Mouse (Mus musculus): ENCODE data around the gene Krt90. TPM values are rescaled to one million over a fixed set of nuclear protein-coding genes. Genes with fewer than 3 reads are reported as not detected.

The Krt90 gene
- polyA plus RNA-seq (2012; rRNA removed) = 0.03 TPM in 1 of 2 replicates, not detected in the other

GRCm38 (mm10) chr15:101562850-101563249, at the start of gene Krt90:
TSS of gene Krt90 (minus strand) at chr15:101562950.

GRCm38 (mm10) chr15:101573796-101574345, 11.1 kb upstream of the Krt90 start, which contains the start of gene Krt75:
TSS of gene Krt75 (minus strand) at chr15:101573904.

GRCm38 (mm10) chr15:101550567-101550966, 12.2 kb downstream of the Krt90 start, which contains the start of gene Krt82:
TSS of gene Krt82 (minus strand) at chr15:101550667.

GRCm38 (mm10) chr15:101532720-101533119, 30.0 kb downstream of the Krt90 start, which contains the start of gene Krt84:
TSS of gene Krt84 (minus strand) at chr15:101532820.

GRCm38 (mm10) chr15:101517161-101517560, 45.6 kb downstream of the Krt90 start, which contains the start of gene Gm49425:
TSS of gene Gm49425 (minus strand) at chr15:101517261.

Other genes with a start within 250 kb of the Krt90 start
- 2.5 and 2.9 TPM in 2 replicates for gene Krt80, start 192.8 kb downstream of the Krt90 start, polyA plus RNA-seq (2012; rRNA removed)
- gene Krt7, start 151.9 kb downstream of the Krt90 start, polyA plus RNA-seq (2012; rRNA removed) = 71.1 and 72.9 TPM in 2 replicates
- gene Krt87, start 124.1 kb downstream of the Krt90 start, polyA plus RNA-seq (2012; rRNA removed) = 2.8 and 3.7 TPM in 2 replicates
- not detected in 2 replicates for gene Krt88, start 115.2 kb downstream of the Krt90 start, polyA plus RNA-seq (2012; rRNA removed)
- gene Krt81, start 99.2 kb downstream of the Krt90 start, polyA plus RNA-seq (2012; rRNA removed) = not detected in 2 replicates
- not detected in 2 replicates for gene Krt86, start 89.5 kb downstream of the Krt90 start, polyA plus RNA-seq (2012; rRNA removed)
- 0.63 and 0.72 TPM in 2 replicates for gene Krt83, start 71.4 kb downstream of the Krt90 start, polyA plus RNA-seq (2012; rRNA removed)
- not detected in 2 replicates for gene Gm49425, start 45.7 kb downstream of the Krt90 start, polyA plus RNA-seq (2012; rRNA removed)
- 1.0 and 1.2 TPM in 2 replicates for gene Krt84, start 30.1 kb downstream of the Krt90 start, polyA plus RNA-seq (2012; rRNA removed)
- gene Krt82, start 12.3 kb downstream of the Krt90 start, polyA plus RNA-seq (2012; rRNA removed) = not detected in 2 replicates
- not detected in 2 replicates for gene Krt75, start 11.0 kb upstream of the Krt90 start, polyA plus RNA-seq (2012; rRNA removed)
- not detected in 2 replicates for gene Gm5414, start 65.2 kb upstream of the Krt90 start, polyA plus RNA-seq (2012; rRNA removed)
- not detected in 2 replicates for gene Gm5478, start 84.4 kb upstream of the Krt90 start, polyA plus RNA-seq (2012; rRNA removed)
- not detected in 2 replicates for gene Krt6b, start 117.3 kb upstream of the Krt90 start, polyA plus RNA-seq (2012; rRNA removed)
- gene Krt6a, start 131.4 kb upstream of the Krt90 start, polyA plus RNA-seq (2012; rRNA removed) = 0.06 TPM in 1 of 2 replicates, not detected in the other
- gene Krt5, start 149.9 kb upstream of the Krt90 start, polyA plus RNA-seq (2012; rRNA removed) = 0.08 and 0.44 TPM in 2 replicates
- not detected in 2 replicates for gene Krt71, start 180.2 kb upstream of the Krt90 start, polyA plus RNA-seq (2012; rRNA removed)
- gene Krt72, start 223.5 kb upstream of the Krt90 start, polyA plus RNA-seq (2012; rRNA removed) = not detected in 2 replicates
- gene Krt73, start 239.4 kb upstream of the Krt90 start, polyA plus RNA-seq (2012; rRNA removed) = not detected in 2 replicates

Data from colon, adult 2 months (tissue).